Mouse (Mus musculus): ENCODE measurements at regions not wholly inside any gene's neighbourhood (a gene's known extent, or its start where the extent isn't known, plus 50 kb on each side); places are given as distances from the start of the nearest gene placed in this dataset.
A peak's percentile ranks its signal among the peaks of the same experiment; 100 is the strongest.
"Not testable (repeated sequence)": the region's sequence is repeated elsewhere in the genome, so short reads cannot be mapped to it uniquely, and the experiment has no call there.

DNA sequence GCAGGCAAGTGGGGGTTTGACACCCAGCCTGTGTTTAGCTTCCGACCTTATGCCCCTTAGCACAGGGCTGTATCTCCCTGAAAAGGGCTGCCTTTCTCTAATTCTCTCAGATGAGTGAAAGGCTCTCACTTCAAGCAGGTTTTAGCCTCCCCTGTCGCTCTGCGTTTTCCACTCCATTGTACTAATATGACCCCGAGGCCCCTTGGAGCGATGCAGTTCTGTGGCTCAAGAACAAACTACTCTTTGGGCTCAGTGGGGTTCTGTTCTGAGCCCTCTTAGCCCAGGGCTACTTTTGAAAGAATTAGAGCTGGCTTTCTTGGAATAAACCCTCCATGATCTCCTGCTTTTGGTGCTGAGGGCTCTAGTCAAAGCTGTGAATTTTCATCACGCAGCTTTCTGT lies 53.4 kb upstream of the Castor2 start:
- no peak for ATAC-seq (replicated peaks; ENCODE audit: low FRiP score, low read depth)
- no peak overlapping the region for H3K27ac ChIP-seq

GRCm38 (mm10) chr5:134042938-134043337 lies 56.6 kb upstream of the Castor2 start:
- H3K36me3 ChIP-seq (ENCODE audit: insufficient read depth, low read length); H3K9ac ChIP-seq (ENCODE audit: low read depth, low read length); H3K4me2 ChIP-seq (ENCODE audit: low read length); H3K4me3 ChIP-seq (replicated peaks; ENCODE audit: low read depth, low read length); H3K9me3 ChIP-seq (replicated peaks; ENCODE audit: low read length); H3K4me1 ChIP-seq (replicated peaks; ENCODE audit: insufficient read depth, low read length); H3K27ac ChIP-seq; ATAC-seq (replicated peaks; ENCODE audit: low FRiP score, low read depth); DNase-seq (ENCODE audit: low spot score); H3K27me3 ChIP-seq (ENCODE audit: insufficient read depth, low read length): not testable (repeated sequence)
- WGBS, result 74% methylated on average over 1 of the region's 2 CpGs

More for the DNA sequence above, 53.4 kb upstream of the Castor2 start:
- Histone ChIP-seq H3K9me3 (replicated peaks; ENCODE audit: low read length) (no peaks in the 10 kb centered on the region), H3K27me3 (ENCODE audit: insufficient read depth, low read length) (0 out of 2 replicates have a peak, but pooled peaks cover 3% of the 10 kb centered on the region), H3K4me2 (ENCODE audit: low read length) (no peak overlapping the region), H3K4me1 (replicated peaks; ENCODE audit: insufficient read depth, low read length) (no peaks in the 10 kb centered on the region), H3K4me3 (replicated peaks; ENCODE audit: low read depth, low read length) (no peak overlapping the region), H3K9ac (ENCODE audit: low read depth, low read length) (no peak overlapping the region), H3K36me3 (ENCODE audit: insufficient read depth, low read length) (no peaks in the 10 kb centered on the region)
- WGBS, result 73% methylated on average over 6 of the region's 6 CpGs
- no peak for TF ChIP-seq CTCF (IDR thresholded peaks at IDR 0.05; ENCODE audit: low read depth)
- DNase-seq (ENCODE audit: low spot score), result no peak

DNA sequence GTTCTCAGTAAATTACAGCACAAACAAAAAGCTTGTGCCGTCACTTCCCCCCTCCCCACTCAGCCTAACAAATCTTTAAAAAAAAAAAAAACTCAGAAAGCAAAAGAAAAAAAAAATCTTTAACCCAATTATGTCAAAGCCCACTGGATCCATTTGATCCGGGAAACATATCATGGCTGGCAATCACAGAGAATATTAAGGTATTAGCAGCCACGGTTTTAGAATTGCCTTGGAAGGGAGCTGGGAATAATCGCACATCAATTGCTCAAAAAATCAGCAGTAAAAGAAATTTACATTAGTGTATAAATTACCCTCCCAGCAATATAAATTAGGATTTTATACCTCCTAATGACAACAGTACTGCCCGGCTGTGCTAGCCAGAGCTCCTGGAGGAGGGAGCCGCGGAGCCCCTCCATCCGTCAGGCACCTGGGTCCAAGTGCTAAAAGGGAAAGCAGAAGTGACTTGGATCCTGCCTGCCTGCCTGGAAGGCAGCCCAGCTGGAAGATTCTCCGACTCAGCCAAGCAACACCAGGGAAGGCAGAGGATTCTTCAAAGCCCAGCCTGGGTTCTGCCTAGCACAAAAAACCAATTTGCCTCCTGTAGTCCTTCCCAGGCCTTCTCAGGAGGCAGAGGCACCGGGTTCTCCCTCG lies 72.1 kb upstream of the Castor2 start:
- peak overlapping the region; percentile 19; the same call in 1 of the 2 replicates for H3K4me2 ChIP-seq (ENCODE audit: low read length)
- DNase-seq (ENCODE audit: low spot score), result peak; percentile 34

GRCm38 (mm10) chr5:134019651-134020432 lies 79.7 kb upstream of the Castor2 start:
- no peaks in the 10 kb centered on the region for H3K4me1 ChIP-seq (replicated peaks; ENCODE audit: insufficient read depth, low read length)

More for the DNA sequence above, 72.1 kb upstream of the Castor2 start:
- no peak for TF ChIP-seq CTCF (IDR thresholded peaks at IDR 0.05; ENCODE audit: low read depth)
- H3K4me3 ChIP-seq (replicated peaks; ENCODE audit: low read depth, low read length), result no peak overlapping the region
- H3K27ac ChIP-seq, result no peak overlapping the region
- WGBS, result 21% methylated on average over 11 of the region's 11 CpGs
- H3K36me3 ChIP-seq (ENCODE audit: insufficient read depth, low read length), result no peaks in the 10 kb centered on the region
- H3K9me3 ChIP-seq (replicated peaks; ENCODE audit: low read length), result no peaks in the 10 kb centered on the region
- H3K27me3 ChIP-seq (ENCODE audit: insufficient read depth, low read length), result no peaks in the 10 kb centered on the region
- no peaks in the 10 kb centered on the region for H3K4me1 ChIP-seq (replicated peaks; ENCODE audit: insufficient read depth, low read length)
- no peak overlapping the region for H3K9ac ChIP-seq (ENCODE audit: low read depth, low read length)
- no peak for ATAC-seq (replicated peaks; ENCODE audit: low FRiP score, low read depth)

GRCm38 (mm10) chr5:134014257-134015163 lies 85.0 kb upstream of the Castor2 start:
- 9% methylated on average over 13 of the region's 13 CpGs for WGBS
- Histone ChIP-seq H3K9ac (ENCODE audit: low read depth, low read length) (no peak overlapping the region), H3K9me3 (replicated peaks; ENCODE audit: low read length) (no peaks in the 10 kb centered on the region), H3K27ac (no peak overlapping the region), H3K4me1 (replicated peaks; ENCODE audit: insufficient read depth, low read length) (no peaks in the 10 kb centered on the region), H3K36me3 (ENCODE audit: insufficient read depth, low read length) (no peaks in the 10 kb centered on the region), H3K4me3 (replicated peaks; ENCODE audit: low read depth, low read length) (no peak overlapping the region), H3K4me2 (ENCODE audit: low read length) (no peak overlapping the region), H3K27me3 (ENCODE audit: insufficient read depth, low read length) (no peaks in the 10 kb centered on the region)
- ATAC-seq (replicated peaks; ENCODE audit: low FRiP score, low read depth) (no peak), DNase-seq (ENCODE audit: low spot score) (peak; percentile 71)
- no peak for TF ChIP-seq CTCF (IDR thresholded peaks at IDR 0.05; ENCODE audit: low read depth)

More at GRCm38 (mm10) chr5:134019651-134020432, 79.7 kb upstream of the Castor2 start:
- no peak overlapping the region for H3K4me2 ChIP-seq (ENCODE audit: low read length)
- H3K27me3 ChIP-seq (ENCODE audit: insufficient read depth, low read length), result no peaks in the 10 kb centered on the region
- WGBS, result 77% methylated on average over 13 of the region's 13 CpGs
- no peaks in the 10 kb centered on the region for H3K9me3 ChIP-seq (replicated peaks; ENCODE audit: low read length)
- H3K36me3 ChIP-seq (ENCODE audit: insufficient read depth, low read length), result no peaks in the 10 kb centered on the region
- ATAC-seq (replicated peaks; ENCODE audit: low FRiP score, low read depth), result no peak
- DNase-seq (ENCODE audit: low spot score), result no peak
- H3K27ac ChIP-seq, result no peak overlapping the region
- no peak overlapping the region for H3K4me3 ChIP-seq (replicated peaks; ENCODE audit: low read depth, low read length)
- H3K9ac ChIP-seq (ENCODE audit: low read depth, low read length), result no peak overlapping the region
- TF ChIP-seq CTCF (IDR thresholded peaks at IDR 0.05; ENCODE audit: low read depth), result no peak

GRCm38 (mm10) chr5:134013206-134013605 lies 86.3 kb upstream of the Castor2 start:
- Histone ChIP-seq H3K4me1 (replicated peaks; ENCODE audit: insufficient read depth, low read length) (no peaks in the 10 kb centered on the region), H3K36me3 (ENCODE audit: insufficient read depth, low read length) (no peaks in the 10 kb centered on the region), H3K4me3 (replicated peaks; ENCODE audit: low read depth, low read length) (no peak overlapping the region), H3K4me2 (ENCODE audit: low read length) (no peak overlapping the region), H3K27ac (no peak overlapping the region), H3K9ac (ENCODE audit: low read depth, low read length) (no peak overlapping the region), H3K27me3 (ENCODE audit: insufficient read depth, low read length) (no peaks in the 10 kb centered on the region), H3K9me3 (replicated peaks; ENCODE audit: low read length) (no peaks in the 10 kb centered on the region)
- no peak for DNase-seq (ENCODE audit: low spot score)
- peak; percentile 27 for TF ChIP-seq CTCF (IDR thresholded peaks at IDR 0.05; ENCODE audit: low read depth)
- ATAC-seq (replicated peaks; ENCODE audit: low FRiP score, low read depth), result no peak
- 78% methylated on average over 8 of the region's 8 CpGs for WGBS

All from kidney, postnatal 0 days (tissue).